Mouse (Mus musculus): ENCODE data around the gene Ikbke. TPM values are rescaled to one million over a fixed set of nuclear protein-coding genes. Genes with fewer than 3 reads are reported as not detected.

Gene Ikbke
- polyA plus RNA-seq, 1 experiment, result 42.8 TPM

DNA sequence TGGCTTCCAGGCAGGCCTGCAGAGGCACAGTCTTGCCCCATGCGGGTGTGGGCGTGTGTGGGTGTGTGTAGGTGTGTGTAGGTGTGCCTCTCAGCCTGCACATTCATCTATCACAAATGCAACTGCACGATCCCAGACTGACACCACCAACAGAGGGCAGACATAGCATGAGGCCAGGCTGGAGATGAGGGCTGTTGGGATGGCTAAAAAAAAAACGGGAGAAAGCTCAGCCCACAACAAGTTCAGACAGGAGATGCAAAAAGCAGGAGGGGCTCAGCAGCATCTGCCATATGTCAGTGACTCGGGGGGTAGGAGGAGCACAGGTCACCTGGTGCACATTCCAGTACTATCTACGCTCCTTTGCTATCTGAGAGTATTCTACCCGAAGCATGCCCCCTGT lies 51.2 kb downstream of the Ikbke start:
- 71% methylated on average over 7 of the region's 7 CpGs for WGBS
- Histone ChIP-seq H3K36me3 (ENCODE audit: control insufficient read depth, insufficient read depth, low read length) (no peaks in the 10 kb centered on the region), H3K27ac (ENCODE audit: insufficient read depth, low read length) (no peak overlapping the region), H3K4me3 (ENCODE audit: extremely low read depth, insufficient read depth, insufficient read length) (no peak overlapping the region), H3K4me1 (ENCODE audit: control insufficient read depth, insufficient read depth, insufficient read length) (no peaks in the 10 kb centered on the region), H3K27me3 (ENCODE audit: control insufficient read depth, insufficient read depth, low read length) (no peaks in the 10 kb centered on the region)
- TF ChIP-seq POLR2A (IDR thresholded peaks at IDR 0.05; ENCODE audit: low read depth, low read length) (no peak), CTCF (IDR thresholded peaks at IDR 0.05; ENCODE audit: extremely low read depth, insufficient read depth, insufficient read length, insufficient replicate concordance) (no peak)
- no peak for DNase-seq (ENCODE audit: low read depth in 1 of 2, low spot score in 2 of 2)

DNA sequence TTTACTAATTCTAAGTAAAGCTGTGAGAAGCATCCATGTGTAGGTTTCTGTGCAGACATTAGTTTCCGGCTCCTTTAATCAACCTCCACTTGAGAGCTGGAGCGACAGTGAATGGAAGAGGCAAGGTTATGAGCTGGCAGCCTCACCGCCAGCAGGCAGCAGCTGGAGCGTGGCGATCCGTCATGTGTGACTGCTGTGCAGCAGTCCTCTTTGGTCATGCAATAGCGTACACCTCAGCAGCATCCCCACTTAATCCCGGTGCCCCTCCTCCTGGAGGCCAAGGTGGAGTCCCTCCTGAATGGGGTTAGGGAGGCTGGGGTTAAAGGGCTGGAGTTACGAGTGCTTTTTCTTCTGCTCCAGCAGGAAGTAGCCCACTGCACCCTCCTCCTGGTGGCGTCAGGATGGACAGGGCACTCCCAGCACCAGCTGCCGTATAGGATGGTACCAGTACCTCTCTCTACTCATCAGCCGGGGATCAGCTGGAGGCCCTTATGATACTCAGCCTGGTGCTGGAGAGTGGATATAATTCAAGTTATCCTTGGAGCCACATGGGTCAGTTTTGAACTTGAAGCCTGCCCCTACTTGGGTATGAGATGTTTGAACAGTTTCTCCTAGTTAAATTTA lies 54.4 kb downstream of the Ikbke start:
- no peak for DNase-seq (ENCODE audit: low read depth in 1 of 2, low spot score in 2 of 2)
- Histone ChIP-seq H3K27me3 (ENCODE audit: control insufficient read depth, insufficient read depth, low read length) (no peaks in the 10 kb centered on the region), H3K4me3 (ENCODE audit: extremely low read depth, insufficient read depth, insufficient read length) (no peak overlapping the region), H3K4me1 (ENCODE audit: control insufficient read depth, insufficient read depth, insufficient read length) (no peaks in the 10 kb centered on the region), H3K27ac (ENCODE audit: insufficient read depth, low read length) (no peak overlapping the region), H3K36me3 (ENCODE audit: control insufficient read depth, insufficient read depth, low read length) (no peaks in the 10 kb centered on the region)
- TF ChIP-seq POLR2A (IDR thresholded peaks at IDR 0.05; ENCODE audit: low read depth, low read length) (no peak), CTCF (IDR thresholded peaks at IDR 0.05; ENCODE audit: extremely low read depth, insufficient read depth, insufficient read length, insufficient replicate concordance) (no peak)
- 60% methylated on average over 12 of the region's 12 CpGs for WGBS

DNA sequence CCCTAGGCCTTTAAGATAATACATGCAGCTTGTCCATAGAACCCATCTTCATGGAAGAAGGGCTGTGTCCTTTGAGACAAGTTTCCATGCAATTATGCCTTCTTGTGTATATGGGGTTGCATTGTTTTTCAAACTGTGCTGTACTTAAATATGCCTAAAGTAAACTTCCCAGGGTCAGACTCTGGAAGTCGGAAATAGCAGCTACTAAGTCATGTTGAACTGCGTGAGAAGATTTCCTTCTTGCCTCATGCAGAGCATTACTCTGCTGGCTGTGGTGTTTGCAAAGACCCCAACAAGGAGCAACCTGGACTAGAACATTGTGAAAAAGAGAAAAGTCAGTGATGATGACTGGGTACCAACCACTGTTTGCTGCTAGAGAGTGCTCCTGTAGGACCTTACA lies 56.1 kb downstream of the Ikbke start:
- Histone ChIP-seq H3K27ac (ENCODE audit: insufficient read depth, low read length) (no peak overlapping the region), H3K36me3 (ENCODE audit: control insufficient read depth, insufficient read depth, low read length) (no peaks in the 10 kb centered on the region), H3K27me3 (ENCODE audit: control insufficient read depth, insufficient read depth, low read length) (no peaks in the 10 kb centered on the region), H3K4me1 (ENCODE audit: control insufficient read depth, insufficient read depth, insufficient read length) (no peaks in the 10 kb centered on the region), H3K4me3 (ENCODE audit: extremely low read depth, insufficient read depth, insufficient read length) (no peak overlapping the region)
- WGBS, result 94% methylated on average over 2 of the region's 2 CpGs
- DNase-seq (ENCODE audit: low read depth in 1 of 2, low spot score in 2 of 2), result no peak
- TF ChIP-seq POLR2A (IDR thresholded peaks at IDR 0.05; ENCODE audit: low read depth, low read length), result no peak

DNA sequence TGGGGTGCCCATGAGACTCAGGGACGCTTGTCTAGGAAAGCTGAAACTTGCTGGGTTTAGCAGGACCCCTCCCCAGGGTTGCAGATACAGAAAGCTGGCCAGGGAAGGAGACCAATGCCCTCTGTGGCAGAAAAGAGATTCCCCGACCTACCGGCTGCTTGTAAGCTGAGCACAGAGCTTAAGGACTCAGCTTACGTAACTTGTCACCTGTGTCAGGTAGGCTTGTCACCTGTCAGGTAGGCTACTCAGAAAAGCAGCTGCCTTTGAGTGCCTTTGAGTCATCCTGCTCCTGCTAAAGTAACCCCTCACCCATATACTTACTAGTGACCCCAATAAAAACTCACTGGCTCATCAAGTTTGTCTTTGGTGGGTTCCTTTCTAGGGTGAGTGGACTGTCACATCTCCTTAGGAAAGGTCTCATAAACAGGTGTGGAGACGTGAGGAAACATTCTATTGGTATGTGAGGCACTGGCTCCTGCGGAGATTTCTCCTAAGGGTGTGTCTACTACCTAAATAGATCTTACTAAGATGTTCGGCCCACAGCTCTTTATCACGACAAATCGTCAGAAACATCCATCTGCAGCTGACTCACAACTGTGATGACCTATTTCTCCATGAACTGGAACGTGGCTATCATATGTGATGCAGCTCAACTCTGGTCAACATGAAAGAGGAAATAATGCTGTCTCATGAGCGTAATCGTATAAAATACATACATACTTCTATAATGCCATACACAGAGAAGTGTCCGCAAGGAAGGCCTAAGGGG lies 57.4 kb downstream of the Ikbke start:
- Histone ChIP-seq H3K27ac (ENCODE audit: insufficient read depth, low read length) (no peak overlapping the region), H3K27me3 (ENCODE audit: control insufficient read depth, insufficient read depth, low read length) (no peaks in the 10 kb centered on the region), H3K4me1 (ENCODE audit: control insufficient read depth, insufficient read depth, insufficient read length) (no peaks in the 10 kb centered on the region), H3K36me3 (ENCODE audit: control insufficient read depth, insufficient read depth, low read length) (no peaks in the 10 kb centered on the region), H3K4me3 (ENCODE audit: extremely low read depth, insufficient read depth, insufficient read length) (no peak overlapping the region)
- 90% methylated on average over 13 of the region's 13 CpGs for WGBS
- TF ChIP-seq CTCF (IDR thresholded peaks at IDR 0.05; ENCODE audit: extremely low read depth, insufficient read depth, insufficient read length, insufficient replicate concordance), result no peak
- no peak for TF ChIP-seq POLR2A (IDR thresholded peaks at IDR 0.05; ENCODE audit: low read depth, low read length)
- DNase-seq (ENCODE audit: low read depth in 1 of 2, low spot score in 2 of 2), result no peak

DNA sequence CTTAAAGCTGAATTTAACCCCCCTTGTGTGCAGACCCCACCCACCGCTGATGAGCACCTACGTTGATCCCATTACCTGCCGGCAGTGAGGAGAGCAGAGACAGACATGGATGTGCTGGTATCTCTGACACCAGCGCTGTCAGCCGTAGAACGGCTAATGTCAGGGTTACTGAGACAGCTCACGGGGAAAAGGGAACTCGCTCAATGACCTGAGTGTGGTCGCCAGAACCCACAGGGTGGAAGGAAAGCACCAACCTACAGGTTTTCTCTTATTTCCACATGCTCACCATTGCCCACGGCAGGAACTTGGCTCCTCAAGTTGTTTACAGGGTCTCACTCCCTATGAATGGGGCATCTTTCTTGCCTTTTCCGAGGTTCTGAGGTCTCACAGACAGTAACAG lies 60.5 kb downstream of the Ikbke start:
- H3K4me1 ChIP-seq (ENCODE audit: control insufficient read depth, insufficient read depth, insufficient read length), result no peaks in the 10 kb centered on the region; the same call in 1 of the 2 replicates
- H3K4me3 ChIP-seq (ENCODE audit: extremely low read depth, insufficient read depth, insufficient read length), result no peak overlapping the region
- H3K36me3 ChIP-seq (ENCODE audit: control insufficient read depth, insufficient read depth, low read length), result no peaks in the 10 kb centered on the region
- H3K27me3 ChIP-seq (ENCODE audit: control insufficient read depth, insufficient read depth, low read length), result no peaks in the 10 kb centered on the region
- no peak for TF ChIP-seq CTCF (IDR thresholded peaks at IDR 0.05; ENCODE audit: extremely low read depth, insufficient read depth, insufficient read length, insufficient replicate concordance)
- TF ChIP-seq POLR2A (IDR thresholded peaks at IDR 0.05; ENCODE audit: low read depth, low read length), result no peak
- DNase-seq (ENCODE audit: low read depth in 1 of 2, low spot score in 2 of 2), result no peak
- H3K27ac ChIP-seq (ENCODE audit: insufficient read depth, low read length), result no peak overlapping the region
- WGBS, result 34% methylated on average over 11 of the region's 11 CpGs

DNA sequence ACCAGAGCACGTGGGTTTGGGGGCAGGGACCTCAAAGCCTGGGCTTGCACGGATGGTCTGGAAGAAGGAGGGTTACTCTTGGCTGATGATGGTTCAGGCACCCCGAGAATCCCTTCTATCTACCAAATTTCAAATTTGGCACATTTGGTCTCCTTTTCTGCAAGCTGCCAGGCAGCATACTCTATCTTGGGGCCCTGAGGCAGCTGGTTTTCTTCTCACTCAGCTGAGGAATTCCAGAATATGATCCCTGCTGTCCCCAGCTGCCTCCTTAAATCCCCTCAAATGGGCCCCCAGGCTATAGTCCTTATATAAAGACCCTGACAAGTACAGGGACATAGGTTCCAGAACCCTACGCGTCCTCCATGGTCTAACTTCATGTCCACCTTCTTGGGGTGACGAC lies 66.0 kb downstream of the Ikbke start:
- no peaks in the 10 kb centered on the region; the same call in 1 of the 2 replicates for H3K27me3 ChIP-seq (ENCODE audit: control insufficient read depth, insufficient read depth, low read length)
- H3K4me3 ChIP-seq (ENCODE audit: extremely low read depth, insufficient read depth, insufficient read length), result no peak overlapping the region
- no peak for DNase-seq (ENCODE audit: low read depth in 1 of 2, low spot score in 2 of 2)
- TF ChIP-seq POLR2A (IDR thresholded peaks at IDR 0.05; ENCODE audit: low read depth, low read length) (no peak), CTCF (IDR thresholded peaks at IDR 0.05; ENCODE audit: extremely low read depth, insufficient read depth, insufficient read length, insufficient replicate concordance) (no peak)
- H3K36me3 ChIP-seq (ENCODE audit: control insufficient read depth, insufficient read depth, low read length), result no peaks in the 10 kb centered on the region
- no peak overlapping the region for H3K27ac ChIP-seq (ENCODE audit: insufficient read depth, low read length)
- no peaks in the 10 kb centered on the region; the same call in 1 of the 2 replicates for H3K4me1 ChIP-seq (ENCODE audit: control insufficient read depth, insufficient read depth, insufficient read length)
- WGBS, result 75% methylated on average over 6 of the region's 6 CpGs

DNA sequence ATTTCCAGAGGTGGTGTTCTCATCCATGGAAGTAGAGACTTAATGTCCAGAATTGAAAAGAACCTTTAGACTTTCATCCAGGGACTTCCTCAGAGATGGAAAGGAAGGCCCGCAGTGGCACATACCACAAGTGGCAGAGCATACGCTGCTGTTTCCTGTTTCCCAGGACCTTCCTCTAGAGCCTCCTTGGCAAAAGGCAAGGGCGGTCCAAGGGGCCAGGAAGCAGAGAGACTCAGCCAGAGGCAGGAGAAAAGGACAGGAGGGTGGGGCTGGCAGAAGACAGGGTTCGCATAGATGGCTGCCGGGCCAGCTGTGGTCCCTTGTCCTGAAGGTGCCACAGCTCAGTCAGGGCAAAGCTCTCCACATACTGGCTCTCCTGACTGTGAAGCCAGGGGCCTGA lies 66.5 kb downstream of the Ikbke start:
- Histone ChIP-seq H3K4me1 (ENCODE audit: control insufficient read depth, insufficient read depth, insufficient read length) (no peaks in the 10 kb centered on the region; the same call in 1 of the 2 replicates), H3K36me3 (ENCODE audit: control insufficient read depth, insufficient read depth, low read length) (no peaks in the 10 kb centered on the region), H3K4me3 (ENCODE audit: extremely low read depth, insufficient read depth, insufficient read length) (no peak overlapping the region), H3K27me3 (ENCODE audit: control insufficient read depth, insufficient read depth, low read length) (no peaks in the 10 kb centered on the region; the same call in 1 of the 2 replicates), H3K27ac (ENCODE audit: insufficient read depth, low read length) (no peak overlapping the region)
- no peak for TF ChIP-seq POLR2A (IDR thresholded peaks at IDR 0.05; ENCODE audit: low read depth, low read length)
- no peak for DNase-seq (ENCODE audit: low read depth in 1 of 2, low spot score in 2 of 2)
- 49% methylated on average over 5 of the region's 5 CpGs for WGBS
